Mouse (Mus musculus) urinary bladder, postnatal 36 days (tissue): ENCODE data around the gene Thap11.
"Not testable (repeated sequence)": the region's sequence is repeated elsewhere in the genome, so short reads cannot be mapped to it uniquely, and the experiment has no call there.

ENCODE experiments used
- DNase-seq, 2 experiments: peaks; one replicate each; pipeline ENCODE4 v3.0.0; 2022; ENCODE audit warnings: low spot score in 2 of 2, mixed read lengths in 1 of 2

Gene Thap11

DNA sequence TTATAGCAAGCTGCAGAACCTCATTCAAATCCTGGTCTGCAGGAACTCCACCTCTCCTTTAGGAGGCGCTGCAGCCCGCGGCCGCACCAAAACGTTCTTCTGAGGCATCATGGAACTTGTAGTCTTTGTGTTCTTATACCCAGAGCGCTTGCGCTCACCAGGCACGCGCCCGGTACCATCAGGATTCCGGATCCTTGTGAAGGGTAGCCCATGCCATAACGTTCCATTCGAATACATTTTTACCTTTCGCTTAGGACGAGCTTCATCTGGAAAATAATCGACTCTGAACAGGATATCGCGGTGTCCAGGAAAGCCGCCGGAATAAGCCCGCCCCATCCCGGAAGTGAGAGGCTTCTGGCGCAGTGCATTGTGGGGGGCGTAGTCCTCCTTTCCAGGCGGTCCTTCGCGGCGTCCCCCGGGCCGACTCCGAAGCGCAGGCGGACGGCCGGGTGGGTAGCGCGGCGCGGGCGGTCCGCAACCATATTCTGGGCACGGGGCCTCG, at the start of gene Thap11:
TSS of gene Thap11 (plus strand) at position 418 of the 502 bp plus-strand sequence.
- peak; percentile 89 to 91 for DNase-seq

DNA sequence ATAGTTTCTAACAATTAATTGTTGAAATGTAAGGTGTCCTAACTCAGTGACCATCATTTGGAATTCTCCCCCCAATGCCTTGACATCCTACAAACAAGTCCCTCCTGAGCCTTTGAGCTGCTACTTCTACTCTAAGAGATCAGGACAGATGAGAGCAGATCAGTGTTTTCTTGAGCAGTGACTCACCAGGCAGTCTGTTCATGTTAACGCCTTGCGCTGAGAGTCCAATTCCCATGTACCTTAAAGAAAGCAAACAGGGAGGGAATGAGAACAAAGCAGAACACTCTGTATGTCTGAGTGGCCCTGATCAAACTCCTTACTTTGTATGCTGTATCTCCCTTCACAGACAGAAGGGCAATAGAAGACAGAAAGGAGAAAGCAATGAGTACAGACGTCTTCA, 49.6 kb upstream of the Thap11 start:
- DNase-seq: no peak

DNA sequence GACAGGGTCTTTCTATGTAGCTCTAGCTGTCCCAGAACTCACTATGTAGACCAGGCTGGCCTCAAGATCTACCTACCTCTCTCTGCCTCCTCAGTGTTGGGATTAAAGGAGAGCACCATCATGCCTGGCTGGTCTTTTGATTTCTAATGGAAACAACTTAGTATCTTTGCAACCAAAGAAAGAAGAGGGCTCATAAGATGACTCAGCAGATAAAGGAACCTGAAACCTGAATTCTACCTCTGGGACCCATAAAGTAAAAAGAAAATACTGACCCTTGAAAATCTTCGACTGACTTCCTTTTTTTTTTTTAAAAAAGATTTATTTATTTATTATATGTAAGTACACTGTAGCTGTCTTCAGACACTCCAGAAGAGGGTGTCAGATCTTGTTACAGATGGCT, 49.0 kb upstream of the Thap11 start:
- DNase-seq: no peak

DNA sequence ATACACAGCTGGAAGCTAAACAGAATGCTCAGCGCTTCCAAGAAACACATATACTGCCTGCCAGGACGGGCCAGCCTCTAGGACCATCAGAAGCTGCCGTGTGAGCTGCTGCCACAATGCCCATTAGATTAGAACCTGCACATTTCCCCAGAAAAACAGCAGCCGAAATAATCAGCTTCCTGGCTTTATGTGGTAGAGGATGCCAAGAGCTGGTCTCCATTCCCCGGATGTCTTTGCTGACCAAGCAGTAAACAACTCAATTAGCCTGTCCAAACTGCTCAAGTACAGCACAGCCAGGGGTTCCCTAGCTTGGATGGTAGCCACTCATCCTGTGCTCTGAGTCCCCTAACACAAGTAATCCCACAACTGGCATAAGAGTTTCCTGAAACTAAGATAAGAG, 47.2 kb upstream of the Thap11 start:
- DNase-seq: no peak

DNA sequence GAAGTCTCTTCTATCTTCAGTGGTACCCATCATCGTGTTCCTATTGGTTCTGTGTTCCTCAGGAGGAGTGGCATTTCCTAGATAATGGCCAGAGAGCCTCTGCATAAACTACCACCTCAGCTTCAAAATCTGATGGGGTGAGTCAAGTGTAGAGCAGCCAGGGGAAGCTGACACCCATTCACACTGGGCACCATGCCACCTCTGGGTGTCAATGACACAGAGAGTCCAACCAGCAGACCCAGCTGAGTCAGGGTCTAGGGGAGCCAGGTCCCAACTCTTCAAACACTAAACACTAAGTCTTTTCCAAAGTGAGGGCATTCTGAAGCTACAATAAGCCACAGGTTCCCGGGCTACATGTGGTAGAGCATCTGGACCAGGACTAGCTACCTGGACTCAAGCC, 46.5 kb upstream of the Thap11 start:
- no peak for DNase-seq

DNA sequence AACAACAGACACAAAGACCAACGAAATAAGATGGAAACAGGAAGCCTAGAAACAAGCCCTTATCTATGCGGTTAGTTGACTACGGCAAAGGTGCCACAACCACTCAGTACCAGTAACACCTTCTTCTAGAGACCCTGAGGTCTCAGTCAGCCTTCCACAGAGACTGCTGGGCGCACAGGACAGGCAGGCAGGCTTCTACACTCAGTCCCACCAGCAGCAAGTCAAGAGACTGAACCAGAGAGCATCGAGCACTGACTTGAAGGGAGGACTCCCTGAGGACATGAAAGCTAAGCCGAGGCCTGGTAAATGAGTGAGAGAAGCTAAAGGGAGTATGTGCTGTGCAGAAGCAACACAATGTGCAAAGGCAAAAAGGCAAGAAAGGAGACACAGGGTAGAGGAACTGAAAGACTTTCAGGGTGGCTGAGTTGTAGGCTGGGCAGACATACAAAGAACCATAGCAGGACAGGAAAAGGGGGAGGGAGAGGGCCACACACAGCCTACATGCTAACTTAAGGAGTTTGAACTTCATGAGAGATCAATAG, 44.6 kb upstream of the Thap11 start:
- no peak for DNase-seq

DNA sequence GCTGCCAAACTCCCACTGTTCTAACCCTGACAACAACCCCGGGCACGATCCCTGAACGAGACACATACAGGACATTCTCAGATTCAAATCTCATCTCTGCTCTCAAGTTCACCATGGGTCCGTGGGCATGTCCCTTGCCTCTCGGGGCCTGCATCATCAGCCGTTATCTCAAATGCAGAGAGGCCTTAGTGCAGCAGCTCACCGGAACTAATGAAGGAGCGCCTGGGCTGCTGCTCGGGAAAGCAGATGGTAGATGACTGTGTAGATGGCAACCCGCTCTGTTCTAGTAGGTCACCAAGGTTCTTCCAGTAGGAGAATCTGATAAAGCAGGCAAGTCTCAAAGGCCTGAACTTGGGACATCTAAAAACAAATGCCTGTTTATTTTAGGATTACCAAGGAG, 43.9 kb upstream of the Thap11 start:
- no peak for DNase-seq

DNA sequence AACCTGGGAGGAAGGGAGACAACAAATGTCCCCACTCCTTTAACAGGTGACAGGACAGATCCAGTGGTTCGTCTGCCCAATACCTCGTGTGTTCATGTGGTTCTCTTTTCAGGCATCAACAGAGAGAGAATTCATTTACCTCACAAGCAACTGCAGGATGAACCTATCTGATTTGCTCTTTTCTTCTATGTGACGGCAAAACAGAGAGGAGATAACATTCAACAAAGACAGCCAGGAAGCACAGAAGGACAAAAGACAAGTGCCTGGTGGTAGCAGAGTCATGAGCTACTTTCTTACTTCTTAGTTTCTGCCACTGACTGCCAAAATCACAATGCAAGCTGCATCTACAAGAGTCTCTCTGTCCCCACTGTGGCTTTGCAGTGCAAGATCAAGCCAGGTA, 43.4 kb upstream of the Thap11 start:
- DNase-seq: no peak

DNA sequence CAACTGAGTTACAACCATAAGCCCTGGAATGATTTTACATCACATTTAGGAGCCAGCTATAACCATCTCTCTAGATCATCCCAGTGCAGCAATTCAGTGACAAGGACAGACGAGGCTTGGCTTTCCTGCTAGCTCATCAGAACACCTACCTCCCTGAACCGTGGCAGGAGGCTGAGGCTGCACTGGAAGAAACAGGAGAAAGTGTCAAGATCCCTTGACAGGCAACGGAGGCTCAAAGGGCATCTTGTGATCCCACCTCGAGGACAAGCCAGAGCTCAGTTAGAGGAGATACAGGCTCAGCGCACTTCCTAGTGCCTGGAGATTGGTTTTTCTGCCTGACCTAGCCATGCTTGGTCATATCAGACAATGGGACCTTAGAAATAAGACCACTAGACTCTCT, 42.4 kb upstream of the Thap11 start:
- DNase-seq: no peak

DNA sequence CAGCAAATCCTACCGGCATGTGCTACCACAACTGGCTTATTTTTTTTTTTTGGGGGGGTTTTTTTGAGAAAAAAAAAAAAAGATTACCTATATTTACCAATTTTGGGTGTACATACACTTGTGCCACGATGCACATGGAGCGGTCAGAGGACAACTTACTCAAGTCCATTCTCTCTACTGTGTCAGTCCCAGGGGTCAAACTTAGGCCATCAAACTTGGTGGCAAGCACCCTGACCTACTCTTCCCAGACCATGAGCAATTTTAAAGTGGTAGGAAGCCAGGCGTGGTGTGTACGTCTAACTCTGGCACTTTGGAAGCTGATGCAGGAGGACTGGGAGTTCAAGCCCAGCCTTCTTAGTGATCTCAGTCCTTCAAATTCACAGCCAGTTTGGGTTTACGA, 41.7 kb upstream of the Thap11 start:
- DNase-seq: no peak

DNA sequence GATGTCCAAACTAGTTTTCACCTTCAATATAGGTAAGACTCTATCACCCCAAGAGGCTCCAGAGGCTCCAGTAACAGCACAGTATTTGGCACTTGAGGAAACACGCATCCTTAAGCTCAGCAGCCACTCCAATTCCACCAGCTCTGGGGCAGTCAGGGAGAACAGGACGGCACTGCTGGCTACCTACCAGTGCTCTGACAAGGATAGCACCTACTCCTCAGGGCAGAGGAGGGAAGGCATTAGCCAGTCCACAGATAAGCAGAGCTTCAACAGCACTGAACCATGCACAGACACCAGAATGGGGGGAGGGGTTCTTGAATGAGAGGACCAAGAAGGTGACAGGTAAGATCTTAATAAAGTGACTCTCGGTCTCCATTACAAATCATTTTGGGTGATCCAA, 35.3 kb upstream of the Thap11 start:
- DNase-seq: no peak

DNA sequence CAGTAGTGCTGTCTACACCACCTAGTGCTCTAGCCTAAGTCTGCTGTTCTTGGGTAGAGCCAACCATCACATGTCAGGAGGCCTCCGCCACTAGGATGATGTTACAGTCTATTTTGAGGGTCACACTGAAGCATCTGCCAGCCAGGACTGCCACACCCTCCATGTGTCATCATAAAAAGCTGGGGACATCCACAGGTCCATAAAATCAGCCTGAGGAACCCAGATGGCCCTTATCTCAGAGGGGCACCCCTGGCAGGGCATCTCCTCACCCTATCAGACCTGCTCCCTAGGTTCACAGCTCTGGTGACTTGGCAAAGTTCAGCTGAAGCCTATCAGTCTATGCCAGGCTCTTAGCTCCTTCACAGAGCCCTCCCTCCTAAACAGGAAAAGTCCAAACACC, 34.0 kb upstream of the Thap11 start:
- no peak for DNase-seq

DNA sequence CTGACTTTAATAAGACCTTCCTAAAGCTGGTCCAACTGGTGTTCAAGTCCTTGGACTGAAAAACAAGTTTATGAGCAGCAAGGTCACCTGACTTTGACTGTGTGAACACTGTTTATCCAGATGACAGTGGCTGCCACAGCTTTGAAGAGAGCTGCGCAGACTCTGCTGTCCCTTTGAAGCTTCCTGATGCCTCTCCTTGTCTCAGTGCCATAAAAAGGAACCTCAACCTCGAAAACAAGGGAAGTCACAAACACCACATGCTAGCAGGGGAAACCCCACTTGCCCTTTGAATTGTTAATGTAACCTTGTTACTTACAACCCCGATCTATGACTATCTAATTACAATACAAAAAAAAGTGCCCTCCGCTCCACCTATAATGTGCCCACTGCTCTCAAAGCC, 29.4 kb upstream of the Thap11 start:
- no peak for DNase-seq

DNA sequence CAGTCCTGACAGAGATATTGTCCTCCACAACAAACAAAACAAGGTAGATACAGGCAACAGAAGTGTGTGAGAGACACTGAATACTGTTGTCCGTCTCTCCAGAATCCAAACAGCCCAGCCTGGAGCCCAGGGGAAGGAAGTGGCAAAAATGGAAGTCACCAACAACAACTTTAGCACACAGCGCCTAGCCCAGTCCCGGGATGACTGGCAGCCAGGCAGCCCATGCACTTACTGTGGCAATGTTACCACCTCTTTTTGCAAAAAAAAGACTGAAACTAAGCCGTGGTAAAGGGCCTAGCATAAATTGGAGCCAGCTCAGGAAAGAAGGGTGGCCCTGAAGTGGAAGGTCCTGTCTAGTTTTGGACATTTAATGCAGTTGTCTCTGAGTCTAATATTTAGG, 28.6 kb upstream of the Thap11 start:
- DNase-seq: no peak

DNA sequence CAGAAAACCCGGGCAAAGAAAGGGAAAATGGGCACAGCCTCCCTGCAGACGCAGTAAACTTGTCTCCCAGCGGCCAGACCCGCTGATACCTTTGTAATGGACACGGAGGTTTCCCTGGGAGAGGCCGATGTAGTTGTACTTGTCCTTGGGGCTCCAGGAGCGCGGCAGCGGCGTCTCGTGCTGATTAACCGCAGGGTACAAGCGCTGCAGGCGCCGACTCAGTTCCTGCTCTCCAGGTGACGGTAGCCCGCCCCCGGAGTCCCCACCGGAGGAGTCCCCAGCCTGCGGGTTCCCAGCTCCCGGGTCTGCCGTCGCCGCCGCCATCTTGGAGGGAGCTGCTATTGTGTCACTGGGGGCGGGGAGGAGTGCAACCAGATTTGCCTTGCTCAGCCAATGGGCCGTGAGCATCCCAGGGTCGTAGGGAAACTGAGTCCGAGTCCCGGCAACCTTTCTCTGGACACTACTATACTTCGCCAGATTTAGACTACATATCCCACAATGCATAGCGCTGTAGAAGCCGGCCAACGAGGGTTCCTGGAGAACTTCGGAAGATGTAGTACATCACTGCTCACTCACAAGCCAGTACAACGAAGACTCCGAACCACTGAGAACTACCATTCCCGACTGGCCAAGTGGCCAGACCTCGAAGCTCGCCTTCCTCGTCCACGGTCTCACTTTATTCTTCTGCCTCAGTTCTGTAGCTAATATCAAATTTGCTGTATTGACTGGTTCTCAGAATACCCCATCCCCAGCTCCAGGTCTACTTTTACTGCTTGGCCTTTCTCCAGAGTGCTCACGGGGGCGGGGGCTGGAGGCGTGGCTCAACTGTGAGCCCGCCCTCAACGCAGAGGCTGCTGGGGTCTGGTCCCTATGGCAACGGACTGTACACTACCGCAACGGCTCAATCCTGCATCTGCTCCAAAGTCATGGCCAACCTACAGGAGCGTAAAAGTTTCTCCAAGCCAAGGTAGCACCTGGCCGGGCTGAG, 27.8 kb upstream of the Thap11 start, which contains the start of the genes Ranbp10 and Tsnaxip1:
TSS of gene Ranbp10 (minus strand) at position 490 of the 988 bp plus-strand sequence.
TSS of gene Tsnaxip1 (plus strand) at position 871 of the 988 bp plus-strand sequence.
- DNase-seq: peak; percentile 89 to 96

DNA sequence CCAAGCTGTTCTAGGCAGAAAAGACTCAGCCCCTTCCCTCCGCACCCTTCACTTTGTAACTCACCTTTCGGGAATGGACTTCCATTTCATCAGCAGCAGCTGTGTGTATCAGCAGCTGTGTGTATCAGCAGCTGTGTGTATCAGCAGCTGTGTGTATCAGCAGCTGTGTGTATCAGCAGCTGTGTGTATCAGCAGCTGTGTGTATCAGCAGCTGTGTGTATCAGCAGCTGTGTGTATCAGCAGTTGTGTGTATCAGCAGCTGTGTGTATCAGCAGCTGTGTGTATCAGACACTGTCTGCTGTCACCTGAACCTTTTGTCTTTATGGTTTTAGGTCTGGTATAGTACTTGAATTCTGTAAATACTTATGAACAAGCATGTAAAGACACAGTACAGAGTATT, 21.2 kb upstream of the Thap11 start:
- DNase-seq: not testable (repeated sequence)

DNA sequence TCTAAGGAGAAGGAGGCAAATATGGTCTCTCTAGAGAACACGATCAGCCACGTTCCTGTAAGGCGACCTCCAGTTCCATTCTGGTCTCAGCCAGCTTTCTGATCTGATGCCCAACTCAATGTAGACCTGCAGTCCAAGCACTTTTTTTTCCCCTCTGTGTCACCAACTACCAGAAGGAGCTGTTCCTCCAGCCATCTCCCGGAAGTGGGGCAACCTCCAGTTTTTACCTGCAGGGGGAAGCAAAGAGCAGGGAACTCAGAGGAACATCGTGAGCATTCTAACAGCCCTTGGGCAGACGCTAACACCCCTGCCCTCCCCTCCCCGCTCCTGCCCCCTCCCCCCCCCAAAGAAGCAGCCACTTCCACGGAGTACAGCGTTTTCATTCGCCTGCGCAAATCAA, 19.6 kb upstream of the Thap11 start:
- peak; percentile 67 to 76 for DNase-seq

DNA sequence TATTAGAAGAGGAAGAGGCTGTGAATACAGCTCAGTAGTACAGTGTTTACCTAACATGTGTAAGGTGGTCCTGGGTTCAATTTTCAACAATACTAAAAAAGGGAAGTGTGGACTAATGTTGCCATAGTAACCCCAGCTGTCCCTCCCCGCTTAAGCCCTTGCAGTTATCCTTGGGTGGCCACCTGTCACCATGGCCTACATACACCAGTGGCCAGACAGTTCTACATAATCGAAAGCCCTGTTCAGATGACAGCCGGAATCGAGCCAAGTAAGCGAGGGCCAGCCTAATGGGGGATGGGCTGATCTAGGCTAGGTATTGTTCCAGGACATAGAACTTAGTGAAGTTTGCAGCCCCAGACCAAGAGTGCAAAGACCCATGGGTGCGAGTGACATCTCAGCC, 17.9 kb upstream of the Thap11 start:
- no peak for DNase-seq

DNA sequence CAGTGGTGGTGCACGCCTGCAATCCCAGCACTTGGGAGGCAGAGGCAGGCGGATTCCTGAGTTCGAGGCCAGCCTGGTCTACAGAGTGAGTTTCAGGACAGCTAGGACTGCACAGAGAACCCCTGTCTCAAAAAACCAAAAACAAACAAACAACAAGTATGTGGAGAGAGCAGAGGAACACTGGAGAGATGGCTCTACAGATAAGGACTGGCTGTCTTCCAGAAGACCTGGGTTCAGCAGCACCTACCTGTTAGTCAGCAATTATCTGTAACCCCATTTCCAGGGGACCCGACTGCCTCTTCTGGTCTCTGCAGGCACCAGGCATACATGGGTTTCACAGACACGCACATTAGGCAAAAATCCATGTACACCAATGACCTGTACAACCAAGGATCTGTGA, 15.7 kb upstream of the Thap11 start:
- DNase-seq: no peak

DNA sequence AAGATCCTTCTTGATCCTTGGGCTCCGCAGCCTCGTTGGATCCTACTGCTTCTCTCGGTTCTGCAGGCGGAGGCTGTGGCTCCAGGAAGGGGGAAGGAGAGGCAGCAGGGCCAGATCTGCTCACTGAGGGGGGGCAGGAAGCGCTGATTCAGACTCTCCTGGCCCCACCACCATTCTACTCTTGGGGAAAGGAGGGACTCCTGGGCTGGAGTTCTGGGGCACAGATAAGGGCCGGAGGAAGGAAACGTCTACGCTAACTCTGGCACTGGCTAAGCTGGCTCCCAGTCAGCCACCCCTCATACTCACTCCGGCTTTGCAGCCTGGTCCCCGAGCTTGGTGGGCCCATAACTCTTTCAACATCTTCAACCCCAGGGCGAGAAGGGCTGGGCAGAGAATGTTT, 8.3 kb upstream of the Thap11 start:
- DNase-seq: no peak

DNA sequence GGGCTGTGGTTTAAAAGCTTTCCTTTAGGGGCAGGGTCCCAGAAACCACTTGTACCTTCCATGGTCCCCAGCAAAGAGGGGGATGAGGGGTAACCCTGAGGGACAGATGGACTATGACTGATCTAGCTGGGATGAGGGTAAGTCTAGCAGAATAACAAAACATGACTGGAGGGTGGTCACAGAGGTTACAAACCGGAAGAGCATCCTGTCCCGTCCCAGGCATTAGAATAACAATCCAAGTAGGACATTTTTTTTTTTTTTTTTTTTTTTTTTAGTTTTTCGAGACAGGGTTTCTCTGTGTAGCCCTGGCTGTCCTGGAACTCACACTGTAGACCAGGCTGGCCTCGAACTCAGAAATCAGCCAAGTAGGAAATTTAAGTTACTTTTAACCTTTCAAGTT, 4.9 kb upstream of the Thap11 start:
- no peak for DNase-seq

DNA sequence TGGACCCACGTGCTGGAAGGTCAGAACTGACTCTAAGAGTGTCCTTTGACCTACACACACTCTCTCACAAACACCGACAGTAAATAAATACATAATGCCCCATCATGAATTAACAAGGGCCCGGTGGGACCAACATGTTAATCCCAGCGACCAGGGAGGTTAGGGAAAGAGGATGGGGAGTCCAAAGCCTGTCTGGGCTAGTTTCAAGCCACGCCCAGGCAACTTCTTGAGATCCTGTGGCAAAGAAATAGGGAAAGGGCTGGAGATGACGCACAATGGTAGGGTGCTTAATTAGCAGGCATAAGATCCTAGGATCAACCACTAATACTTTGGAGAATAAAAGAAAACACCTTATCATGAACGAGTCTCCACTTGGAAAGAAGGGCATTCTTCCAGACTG, 4.3 kb upstream of the Thap11 start:
- DNase-seq: no peak

DNA sequence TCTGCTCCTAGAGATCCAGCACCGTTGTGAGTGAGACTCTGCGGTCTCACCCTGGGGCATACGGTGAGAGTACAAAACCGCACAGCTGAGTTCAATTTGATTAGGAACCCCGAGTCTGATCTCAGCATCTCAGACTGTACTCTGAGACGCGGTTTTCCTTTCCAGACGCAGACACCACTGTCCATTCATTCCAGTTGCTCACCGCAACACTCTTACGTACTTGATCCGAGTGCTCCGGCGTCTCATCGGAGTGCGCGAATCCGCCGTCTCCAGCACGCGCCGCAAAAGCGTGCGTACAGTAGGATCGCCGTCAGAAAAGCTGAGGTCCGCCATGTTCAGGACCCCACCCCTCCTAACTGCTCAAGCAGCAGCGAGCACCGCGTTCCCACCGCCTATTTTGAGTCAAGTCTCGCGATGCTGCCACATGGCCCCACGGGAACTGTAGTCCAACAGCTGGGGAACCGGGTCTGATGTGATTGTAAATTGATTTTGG, 3.2 kb upstream of the Thap11 start:
- DNase-seq: peak; percentile 83 to 89
